In genomic region chrX:166167923-166168322, GRCm38 (mm10) we compare ENCODE assay signal across 11 mouse cellular contexts.
"Had no signal": no experiment of that assay in that cellular context is flagged by ENCODE, and none has a peak within 500 bp of the region (broad histone marks: within the 10 kb centered on the region; RNA-seq: fewer than 3 reads in every experiment).

No protein-coding gene starts in this region.

- H3K4me2 ChIP-seq: limb, embryonic 13.5 days; lung, embryonic 15.5 days had no signal

- H3K4me1 ChIP-seq: limb, embryonic 10.5 days had no signal

- H3K27ac ChIP-seq: limb, embryonic 10.5 days; limb, embryonic 13.5 days; lung, embryonic 15.5 days; midbrain, embryonic 10.5 days; stomach, postnatal 0 days had no signal

- DNase-seq: kidney, adult 18-20 months; kidney, postnatal 4 days; right cerebral cortex, adult 18-20 months; right cerebral cortex, postnatal 4 days had no signal

- H3K9ac ChIP-seq: limb, embryonic 13.5 days; lung, embryonic 15.5 days had no signal

- H3K9me3 ChIP-seq: limb, embryonic 10.5 days; limb, embryonic 13.5 days; lung, embryonic 15.5 days; midbrain, embryonic 10.5 days had no signal

- H3K27me3 ChIP-seq: lung, embryonic 15.5 days had no signal

- H3K4me3 ChIP-seq: limb, embryonic 10.5 days; limb, embryonic 13.5 days; lung, embryonic 15.5 days; midbrain, embryonic 10.5 days had no signal

- ATAC-seq: inflammation-experienced regulatory T-cells, adult 6 months; intestine, embryonic 16.5 days had no signal

- H3K36me3 ChIP-seq: limb, embryonic 10.5 days; limb, embryonic 13.5 days; lung, embryonic 15.5 days; midbrain, embryonic 10.5 days had no signal
